ENCODE assay signal across 26 mouse cellular contexts in the genomic region with DNA sequence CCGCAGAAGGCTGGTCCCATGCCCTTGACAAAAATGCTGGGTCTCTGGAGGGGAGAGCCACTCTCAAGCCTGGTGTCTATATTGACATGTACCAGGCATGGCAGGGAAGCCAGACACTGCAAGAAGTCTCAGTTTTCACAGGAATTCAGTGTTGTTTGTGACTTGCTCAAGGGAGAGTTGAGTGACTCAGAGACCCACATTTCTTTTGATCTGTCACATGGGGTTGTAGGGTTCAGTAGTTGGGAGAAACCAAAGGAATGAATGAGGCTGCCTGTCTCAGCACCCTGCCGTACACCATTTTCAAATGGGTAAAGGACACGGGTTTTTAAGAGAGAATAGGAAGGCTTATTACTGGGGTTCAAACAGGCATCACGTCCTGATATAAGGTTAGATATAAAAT. TPM values are rescaled to one million over a fixed set of nuclear protein-coding genes. Genes with fewer than 3 reads are reported as not detected.
A peak's percentile ranks its signal among the peaks of the same experiment; 100 is the strongest.
DNase-seq lines count a peak whose midpoint lies in the region; ATAC-seq lines count a peak whose summit lies in the region.
"Had no signal": no experiment of that assay in that cellular context is flagged by ENCODE, and none has a peak within 500 bp of the region (broad histone marks: within the 10 kb centered on the region; RNA-seq: fewer than 3 reads in every experiment).

No protein-coding gene starts in this region.

- peaks cover 91% of the 10 kb centered on the region for H3K4me1 ChIP-seq in heart, embryonic 10.5 days
- peaks cover 90% of the 10 kb centered on the region for H3K4me1 ChIP-seq in heart, embryonic 15.5 days (replicated peaks)
- peaks cover 26% of the 10 kb centered on the region for H3K4me1 ChIP-seq in lung, embryonic 15.5 days
- H3K4me1 ChIP-seq: forebrain, embryonic 12.5 days had no signal

- DNase-seq in heart, embryonic 10.5 days (ENCODE audit: low spot score): no peak
- no peak for DNase-seq in heart, postnatal 25 days (ENCODE audit: low spot score)
- no peak for DNase-seq in heart, adult 9 months (ENCODE audit: low spot score in 2 of 2)
- no peak for DNase-seq in lung, postnatal 36 days
- no peak for DNase-seq in MN1 (ENCODE audit: low spot score)
- DNase-seq: adrenal gland, adult 2 months; cerebellum, adult 2 months; cerebellum, postnatal 14 days; forebrain, postnatal 0 days; kidney, adult 9 months; kidney, postnatal 10 days; liver; lung, adult 2 months; midbrain, embryonic 14.5 days; right cerebral cortex, postnatal 25 days; thymus, adult 18-20 months; thymus, postnatal 25 days had no signal

- H3K27me3 ChIP-seq in heart, embryonic 10.5 days (ENCODE audit: insufficient read depth, poor library complexity, severe bottlenecking): no peaks in the 10 kb centered on the region
- H3K27me3 ChIP-seq in heart, embryonic 15.5 days: no peaks in the 10 kb centered on the region
- H3K27me3 ChIP-seq in lung, embryonic 15.5 days: no peaks in the 10 kb centered on the region

- peak overlapping the region; percentile 92 for H3K27ac ChIP-seq in heart, embryonic 10.5 days
- H3K27ac ChIP-seq in heart, embryonic 15.5 days: peak overlapping the region; percentile 88
- H3K27ac ChIP-seq in lung, embryonic 15.5 days: 0 out of 2 replicates have a peak overlapping the region, but pooled peaks have one; percentile 18
- H3K27ac ChIP-seq: forebrain, embryonic 12.5 days; hindbrain, embryonic 14.5 days; liver, embryonic 14.5 days; stomach, postnatal 0 days had no signal

- H3K9ac ChIP-seq in heart, embryonic 15.5 days: peak overlapping the region; percentile 4; the same call in 1 of the 2 replicates
- H3K9ac ChIP-seq in lung, embryonic 15.5 days: no peak overlapping the region
- H3K9ac ChIP-seq: forebrain, embryonic 12.5 days; forebrain, postnatal 0 days; hindbrain, embryonic 14.5 days; liver, embryonic 14.5 days had no signal

- WGBS in heart, embryonic 10.5 days: 70% methylated on average over 4 of the region's 4 CpGs
- WGBS in heart, embryonic 15.5 days: 66% methylated on average over 4 of the region's 4 CpGs
- 79% methylated on average over 4 of the region's 4 CpGs for WGBS in lung, embryonic 15.5 days

- no peak for ATAC-seq in heart, embryonic 15.5 days (replicated peaks; ENCODE audit: insufficient number of reproducible peaks, insufficient read depth, low FRiP score, low read depth)
- ATAC-seq in lung, embryonic 15.5 days (ENCODE audit: borderline replicate concordance, extremely low read depth, low FRiP score, low TSS enrichment): no peak
- ATAC-seq in monocyte, adult 5-6 weeks (replicated peaks; ENCODE audit: insufficient number of reproducible peaks, low FRiP score, low TSS enrichment, poor library complexity, severe bottlenecking): no peak
- ATAC-seq: activated CD4-positive, CD25-positive, alpha-beta regulatory T cell, adult 4 months; CD4-positive, CD25-positive, alpha-beta regulatory T cell, adult 4 months; forebrain, postnatal 0 days had no signal

- no peak overlapping the region for H3K4me2 ChIP-seq in heart, embryonic 15.5 days
- no peak overlapping the region for H3K4me2 ChIP-seq in lung, embryonic 15.5 days
- H3K4me2 ChIP-seq: forebrain, embryonic 12.5 days; hindbrain, embryonic 14.5 days had no signal

- intact Hi-C loops in heart, postnatal 25 days (cut with DNase I): no loop called here

- no peak overlapping the region for H3K4me3 ChIP-seq in heart, embryonic 10.5 days
- H3K4me3 ChIP-seq in heart, embryonic 15.5 days: no peak overlapping the region
- no peak overlapping the region for H3K4me3 ChIP-seq in lung, embryonic 15.5 days
- H3K4me3 ChIP-seq: forebrain, embryonic 12.5 days had no signal

- peaks cover 46% of the 10 kb centered on the region for H3K36me3 ChIP-seq in heart, embryonic 10.5 days
- H3K36me3 ChIP-seq in heart, embryonic 15.5 days: peaks cover 16% of the 10 kb centered on the region; the same call in 1 of the 2 replicates
- no peaks in the 10 kb centered on the region for H3K36me3 ChIP-seq in lung, embryonic 15.5 days
- H3K36me3 ChIP-seq: forebrain, embryonic 12.5 days had no signal

- H3K9me3 ChIP-seq in heart, embryonic 10.5 days: no peaks in the 10 kb centered on the region
- no peaks in the 10 kb centered on the region for H3K9me3 ChIP-seq in heart, embryonic 15.5 days (replicated peaks)
- H3K9me3 ChIP-seq in lung, embryonic 15.5 days: no peaks in the 10 kb centered on the region
- H3K9me3 ChIP-seq: forebrain, embryonic 12.5 days had no signal

RNA-seq across cellular contexts. Expression of a gene that starts 33.6 kb away (rescaled TPM):
- polyA plus RNA-seq in heart, embryonic 10.5 days (2016; fragmentation: Nextera tagmentation; extraction: Ambion mirVana): 77.8 and 153 TPM in 2 replicates
- total RNA-seq in heart, postnatal 25 days (2021): 100 to 1,000 TPM in 1 of 2 experiments, 10 to 100 TPM in 1; 93.4 to 103 TPM
- 132 and 134 TPM in 2 replicates for polyA plus RNA-seq in heart, embryonic 15.5 days (2015; fragmentation: Nextera tagmentation; extraction: Ambion mirVana)
- polyA plus RNA-seq in lung, embryonic 15.5 days (2015; fragmentation: Nextera tagmentation; extraction: Ambion mirVana): 20.7 and 22.8 TPM in 2 replicates
- total RNA-seq in monocyte, adult 5-6 weeks (2017): 0.75 to 3.9 TPM (median 1.6 TPM) in 3 replicates

Comparison
In these comparisons a context has a peak if more than half of its experiments do, and no peak if none do; other contexts are left out.
1. H3K27ac ChIP-seq: peak in every context shown above with its lines; median percentile 92 in heart, embryonic 10.5 days; 88 in heart, embryonic 15.5 days; 18 in lung, embryonic 15.5 days.